Mouse (Mus musculus) retina, adult 2 months (tissue): ENCODE results near the gene Gemin7.

Experiments used
- DNase-seq: peaks from one replicate; pipeline ENCODE4 v3.0.0-alpha.2; 2012; ENCODE audit warnings: low read depth, low spot score

Gene Gemin7

DNA sequence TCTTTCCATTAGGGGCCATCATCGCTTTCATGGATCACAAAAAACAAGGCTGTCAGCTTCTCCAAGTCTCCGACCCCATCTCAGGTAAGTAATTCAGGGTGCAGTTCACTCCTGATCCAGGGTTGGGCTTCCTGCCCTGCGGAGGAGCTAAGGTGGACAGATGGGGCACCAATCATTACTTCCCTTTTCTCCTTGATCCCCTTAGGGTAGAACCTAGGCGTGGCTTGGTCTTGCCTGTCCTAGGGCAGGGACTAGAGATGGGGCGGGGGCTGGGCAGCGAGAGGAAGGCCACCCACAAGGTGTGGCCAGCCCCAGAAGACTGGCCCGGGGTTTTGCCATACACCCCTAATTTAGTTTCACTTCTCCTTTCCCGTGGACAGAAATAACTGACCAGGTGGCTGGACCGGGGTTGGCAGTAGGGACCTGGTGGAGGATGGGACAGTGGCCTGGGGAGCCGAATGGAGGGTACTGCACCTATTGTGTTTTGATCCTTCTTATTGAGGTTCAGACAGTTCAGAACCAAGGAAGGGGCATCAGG lies 551 bp upstream of the Gemin7 start:
- no peak for DNase-seq

DNA sequence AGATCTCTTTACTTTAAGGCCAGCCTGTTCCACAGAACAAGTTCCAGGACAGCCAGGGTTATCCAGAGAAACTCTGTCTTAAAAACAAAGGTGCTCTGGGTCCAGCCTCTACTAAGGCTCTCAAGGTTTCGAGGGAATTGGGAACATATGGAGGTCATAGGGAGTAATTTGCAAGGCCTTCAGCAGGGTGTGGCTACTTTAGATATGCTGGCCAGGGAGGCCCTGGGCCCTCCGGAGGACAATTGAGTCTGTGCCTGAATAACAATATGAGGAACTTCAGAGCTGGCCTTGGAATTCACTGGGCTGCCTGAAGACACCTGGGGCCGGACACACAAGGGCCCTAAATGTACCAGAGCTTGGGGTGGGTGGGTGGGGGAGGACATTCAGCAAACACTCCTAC lies 1.8 kb downstream of the Gemin7 start:
- no peak for DNase-seq

DNA sequence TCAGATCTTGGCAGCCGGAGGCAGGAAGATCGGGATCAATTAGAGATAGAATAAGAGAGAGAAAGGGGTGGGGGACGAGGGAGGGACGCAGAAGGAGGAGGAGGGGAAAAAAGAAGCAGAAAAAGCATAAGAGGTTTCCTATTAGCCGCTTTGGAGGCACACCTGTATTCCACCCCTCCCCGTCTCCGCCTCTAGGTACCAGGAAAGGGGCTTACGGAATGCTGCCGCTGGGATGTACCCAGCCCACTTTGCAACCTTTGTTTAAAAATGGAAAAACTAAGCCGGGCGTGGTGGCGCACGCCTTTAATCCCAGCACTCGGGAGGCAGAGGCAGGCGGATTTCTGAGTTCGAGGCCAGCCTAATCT lies 3.6 kb downstream of the Gemin7 start:
- no peak for DNase-seq

DNA sequence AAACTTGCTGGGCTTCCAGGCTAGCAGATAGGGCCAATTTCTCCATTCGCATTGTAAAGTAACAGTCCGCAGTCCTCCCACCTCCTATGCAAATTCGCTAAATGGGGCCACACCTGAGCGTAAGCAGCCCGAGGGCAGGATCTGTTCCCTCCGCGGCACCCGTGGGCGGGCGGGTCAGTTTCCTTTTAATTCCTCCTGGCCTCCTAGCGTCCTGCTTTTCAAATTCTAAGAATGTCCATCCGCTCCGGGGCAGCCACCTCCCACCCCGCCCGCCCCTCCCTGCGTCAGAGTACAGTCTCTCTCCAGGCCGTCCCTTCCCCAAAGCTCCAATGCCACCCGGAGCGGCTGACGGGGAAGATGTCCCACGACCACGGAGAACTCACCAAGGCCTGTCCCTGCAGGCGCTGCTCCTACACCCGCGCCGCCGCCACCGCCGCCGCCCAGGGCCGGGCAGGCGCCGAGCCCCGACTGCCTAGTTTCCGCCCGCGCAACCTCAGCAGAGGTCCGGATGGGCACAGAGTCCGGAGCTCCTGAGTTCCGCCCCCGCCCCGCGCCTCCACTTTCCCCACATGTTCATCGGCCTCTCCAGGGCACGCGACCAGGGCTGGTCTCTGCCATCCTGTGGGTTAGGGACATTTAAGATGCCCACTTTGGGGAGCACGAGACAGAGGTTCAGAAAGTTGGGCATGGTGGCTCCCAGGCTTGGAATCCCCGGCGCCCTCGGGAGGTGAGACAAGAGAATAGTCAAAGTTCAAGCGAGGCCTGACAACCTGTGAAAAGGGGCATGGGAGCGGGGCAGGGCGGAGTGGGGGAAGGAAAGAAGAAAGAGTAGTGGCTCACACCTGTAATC lies 4.2 kb downstream of the Gemin7 start:
- DNase-seq = peak; percentile 73

DNA sequence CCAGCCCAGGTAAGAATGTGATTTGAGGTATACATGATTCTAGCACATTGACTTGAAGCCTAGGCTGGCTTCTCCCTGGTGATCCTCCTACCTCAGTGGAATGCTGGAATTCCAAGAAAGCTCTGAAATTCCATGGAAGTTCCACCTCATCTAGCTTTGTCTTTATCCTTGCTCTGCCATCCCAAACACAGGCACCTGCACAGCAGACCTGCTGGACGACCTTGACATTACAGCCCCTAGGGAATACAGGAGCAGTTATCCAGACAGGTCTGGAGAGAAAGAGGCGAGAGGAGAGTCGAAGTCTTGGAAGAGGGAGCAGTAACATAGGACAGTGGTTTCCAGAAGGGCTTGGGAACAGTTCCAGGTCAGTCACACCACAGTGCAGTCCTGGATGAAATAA lies 7.7 kb downstream of the Gemin7 start:
- no peak for DNase-seq

DNA sequence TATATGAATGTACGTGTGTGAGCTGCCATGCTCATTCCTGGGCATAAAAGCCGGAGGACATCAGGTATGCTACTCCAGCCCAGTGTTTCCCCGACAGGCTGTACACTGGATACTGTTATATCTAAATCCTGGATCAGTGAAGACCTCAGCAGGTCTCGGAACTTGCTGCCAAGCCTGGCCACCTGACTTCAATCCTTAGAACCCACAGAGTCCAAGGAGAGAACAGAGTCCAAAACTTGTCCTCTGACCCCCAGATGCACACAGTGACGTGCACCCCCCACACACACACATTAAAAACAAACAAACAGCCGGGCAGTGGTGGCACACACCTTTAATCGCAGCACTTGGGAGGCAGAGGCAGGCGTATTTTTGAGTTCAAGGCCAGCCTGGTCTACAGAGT lies 10.0 kb downstream of the Gemin7 start:
- DNase-seq = no peak

DNA sequence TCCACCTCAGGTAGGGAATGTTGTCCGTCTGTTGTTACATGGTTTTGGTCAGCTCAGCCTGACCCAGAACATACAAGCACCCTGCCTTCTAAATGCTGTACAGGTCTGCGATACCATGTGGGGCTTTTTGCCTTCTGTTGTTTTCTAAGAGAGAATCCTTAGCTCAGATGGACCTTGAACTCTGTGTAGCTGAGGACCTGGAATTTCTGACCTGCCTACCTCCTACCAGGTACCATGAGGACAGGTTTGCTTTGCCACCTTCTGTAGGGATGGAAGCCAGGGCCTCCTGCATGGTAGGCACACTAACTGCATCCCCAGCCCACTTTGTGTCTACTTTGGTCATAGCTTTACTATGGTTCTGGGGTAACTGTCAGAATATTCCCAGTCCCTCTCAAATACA lies 11.6 kb downstream of the Gemin7 start:
- DNase-seq = no peak

DNA sequence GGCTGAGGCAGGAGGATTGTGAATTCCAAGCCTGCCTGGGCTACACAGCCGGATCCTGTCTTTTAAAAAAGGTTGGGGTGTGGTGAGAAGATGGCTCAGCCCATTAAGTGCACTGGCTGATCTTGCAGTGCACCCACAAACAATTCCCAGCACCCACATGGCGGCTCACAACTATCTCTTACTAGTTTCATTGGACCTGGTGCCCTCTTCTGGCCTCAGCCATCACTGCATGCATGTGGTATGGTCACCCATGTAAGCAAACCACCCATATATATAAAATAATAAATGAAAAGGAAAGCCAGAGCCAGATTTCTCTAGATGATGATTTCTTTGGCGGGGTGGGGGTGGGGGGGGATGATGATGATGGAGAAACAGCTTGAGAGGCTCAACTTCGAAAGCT lies 12.9 kb downstream of the Gemin7 start:
- no peak for DNase-seq

DNA sequence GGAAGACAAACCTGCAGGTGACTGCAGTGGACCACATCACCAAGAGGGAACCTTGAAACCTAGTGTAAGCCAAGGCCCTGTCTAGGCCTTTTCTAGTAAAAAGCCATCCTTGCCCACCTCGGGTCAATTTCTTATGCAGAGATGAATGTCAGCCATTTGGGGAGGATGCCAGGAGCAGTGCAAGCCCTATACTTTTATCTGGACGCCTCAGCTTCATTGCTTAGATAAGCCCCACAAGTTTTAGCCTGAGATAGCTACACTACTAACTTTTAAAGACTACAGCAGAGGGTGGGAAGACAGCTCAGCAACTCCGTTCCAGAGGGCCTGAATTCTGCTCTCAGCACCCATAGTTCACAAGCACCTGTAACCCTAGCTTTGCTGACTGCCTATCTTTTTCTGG lies 13.5 kb downstream of the Gemin7 start:
- DNase-seq = no peak

DNA sequence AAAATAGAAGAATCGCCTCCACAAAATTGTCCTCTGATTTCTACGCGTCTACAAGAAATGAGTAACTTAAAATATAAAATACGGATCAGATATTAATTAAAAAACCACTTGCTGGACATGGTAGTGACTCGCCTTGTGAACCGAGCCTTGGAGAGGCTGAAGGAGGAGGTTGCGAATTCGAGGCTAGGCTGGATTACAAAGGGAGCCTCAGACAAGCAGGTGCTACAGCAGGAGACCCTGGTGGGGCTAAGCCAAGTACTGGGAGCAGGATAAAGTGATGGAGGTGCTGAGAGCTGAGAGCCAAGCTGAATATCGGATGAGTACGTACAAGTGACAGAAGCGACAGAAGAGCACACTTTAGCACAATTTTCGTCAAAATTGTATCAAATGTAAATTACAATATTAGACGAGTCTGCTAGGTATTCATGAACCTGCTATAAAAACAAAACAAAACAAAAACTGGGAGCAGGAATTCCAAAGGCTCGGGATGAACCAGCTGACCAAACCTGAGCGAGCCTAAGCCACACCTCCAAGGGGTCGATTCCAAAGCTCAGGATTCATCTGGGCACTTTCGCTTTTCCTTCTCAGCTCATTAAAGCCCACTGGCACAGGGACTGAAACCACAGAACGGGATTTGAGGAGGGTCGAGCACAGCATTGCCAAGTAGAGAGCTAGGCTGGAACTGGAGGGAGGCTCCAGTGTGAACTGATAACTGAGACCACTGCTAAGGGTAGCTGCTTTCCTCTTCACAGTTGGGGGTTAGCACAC lies 14.6 kb downstream of the Gemin7 start, which contains the start of gene Ppp1r37:
Ppp1r37 (minus strand) TSS at position 434 of the 768 bp plus-strand sequence.
- peak; percentile 26 for DNase-seq

DNA sequence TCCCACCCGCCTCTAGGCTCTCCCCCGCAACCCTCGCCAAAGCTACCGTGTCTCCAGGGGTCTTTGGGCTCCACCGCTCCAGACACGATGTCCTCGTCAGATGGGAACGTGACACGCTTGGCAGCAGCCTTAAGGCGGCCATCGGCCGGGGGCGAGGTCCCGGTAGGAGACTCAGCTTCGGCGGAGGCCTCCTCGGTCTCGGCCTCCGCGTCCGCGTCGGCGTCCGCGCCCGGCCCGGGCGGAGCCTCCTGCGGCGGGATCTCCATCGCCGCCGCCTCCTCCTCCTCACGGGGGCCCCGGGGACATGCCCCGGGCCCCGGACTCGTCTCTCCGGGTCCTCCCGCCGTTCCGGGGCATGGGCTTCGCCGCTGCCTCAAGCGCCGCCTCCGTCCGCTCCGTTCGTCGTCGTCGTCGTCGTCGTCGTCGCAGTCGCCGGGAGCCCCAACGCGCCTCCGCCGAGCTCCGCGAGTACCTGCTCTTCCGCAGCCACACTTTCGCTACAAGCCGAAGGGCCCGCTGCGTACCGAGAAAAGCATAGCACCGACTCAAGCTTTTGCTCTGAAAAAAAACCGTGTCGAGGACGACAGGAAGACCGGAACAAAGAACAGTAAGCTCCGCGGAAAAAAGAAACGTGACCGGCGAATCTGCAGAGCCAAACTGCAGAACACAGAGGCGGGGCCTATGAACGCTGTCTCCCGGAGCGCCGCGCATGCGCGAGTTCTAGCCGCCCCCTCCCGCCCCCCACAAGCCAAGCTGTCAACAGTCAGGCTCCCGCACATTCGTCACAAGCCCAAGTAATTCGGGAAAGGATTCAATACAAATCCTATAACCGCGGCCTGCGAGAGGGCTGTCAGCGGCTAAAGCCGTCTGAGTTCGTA lies 15.4 kb downstream of the Gemin7 start:
- peak; percentile 97 for DNase-seq

DNA sequence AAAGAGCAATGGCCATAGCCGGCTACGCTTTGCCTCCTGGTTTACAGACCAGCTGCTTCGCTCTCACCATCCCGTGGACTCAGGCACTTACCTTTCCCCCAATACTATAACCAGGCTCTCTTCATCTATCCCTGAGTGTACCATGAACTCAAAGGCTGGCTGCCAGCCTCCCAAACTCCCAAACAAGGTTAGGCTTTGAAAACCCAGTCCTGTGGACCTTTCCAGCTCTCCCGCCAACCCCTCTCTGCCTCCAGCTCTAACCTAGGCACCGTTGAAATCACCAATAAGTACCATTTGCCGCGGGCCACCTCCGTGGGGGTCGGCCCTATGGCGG lies 16.0 kb downstream of the Gemin7 start:
- DNase-seq = no peak

DNA sequence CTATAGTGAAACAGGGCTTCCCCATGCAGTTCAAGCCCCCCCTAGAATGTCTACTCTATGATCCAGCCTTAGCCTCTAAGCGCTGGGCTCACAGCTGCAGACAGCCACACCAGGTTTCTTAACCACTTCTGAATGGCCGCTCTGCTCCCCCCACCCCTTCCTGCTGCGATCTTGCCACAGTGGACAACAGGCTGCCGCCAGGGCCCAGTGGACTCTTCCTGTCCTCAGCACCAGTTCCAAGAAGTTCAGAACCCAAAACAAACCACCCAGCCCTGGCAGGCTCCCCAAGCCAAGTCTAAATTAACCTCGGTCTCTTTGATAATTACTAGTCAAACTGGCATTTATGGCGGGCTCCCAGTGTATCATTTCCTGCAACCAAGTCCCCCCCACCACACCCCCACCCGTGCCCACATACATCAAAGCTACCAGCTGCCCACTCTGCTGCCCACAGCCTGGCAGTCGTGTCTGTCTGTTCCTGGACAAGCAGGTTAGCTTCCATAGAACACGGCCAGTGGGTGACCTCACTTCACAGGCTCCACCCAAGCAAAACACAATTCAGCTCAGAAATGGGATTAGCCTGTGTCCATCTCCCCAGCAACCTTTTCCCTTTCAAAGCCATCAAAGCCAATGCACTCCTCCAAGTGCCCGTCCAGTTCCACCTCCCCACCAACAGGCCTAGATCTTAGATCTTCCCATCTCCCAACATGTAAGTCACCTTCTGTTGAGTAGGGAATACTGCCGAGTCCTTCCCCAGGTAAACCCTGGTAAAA lies 16.7 kb downstream of the Gemin7 start:
- no peak for DNase-seq

DNA sequence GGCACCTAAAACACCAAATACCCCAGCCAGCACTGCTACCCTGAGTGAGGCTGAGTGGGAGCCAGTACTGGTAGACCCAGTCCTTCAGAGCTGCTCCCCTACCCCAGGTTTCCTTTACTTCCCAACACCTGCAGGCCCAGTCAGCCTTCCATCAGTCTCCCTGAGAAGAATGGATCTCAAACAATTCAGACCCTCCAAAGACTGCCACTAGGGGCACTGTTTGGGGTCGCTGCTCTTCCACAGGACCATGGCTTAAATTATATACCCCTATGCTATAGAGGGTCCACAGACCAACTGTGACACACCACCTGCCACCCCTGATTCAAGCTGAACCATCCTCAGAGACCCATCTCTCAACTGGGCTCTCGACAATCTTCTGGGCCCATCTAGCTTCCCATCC lies 18.4 kb downstream of the Gemin7 start:
- no peak for DNase-seq

DNA sequence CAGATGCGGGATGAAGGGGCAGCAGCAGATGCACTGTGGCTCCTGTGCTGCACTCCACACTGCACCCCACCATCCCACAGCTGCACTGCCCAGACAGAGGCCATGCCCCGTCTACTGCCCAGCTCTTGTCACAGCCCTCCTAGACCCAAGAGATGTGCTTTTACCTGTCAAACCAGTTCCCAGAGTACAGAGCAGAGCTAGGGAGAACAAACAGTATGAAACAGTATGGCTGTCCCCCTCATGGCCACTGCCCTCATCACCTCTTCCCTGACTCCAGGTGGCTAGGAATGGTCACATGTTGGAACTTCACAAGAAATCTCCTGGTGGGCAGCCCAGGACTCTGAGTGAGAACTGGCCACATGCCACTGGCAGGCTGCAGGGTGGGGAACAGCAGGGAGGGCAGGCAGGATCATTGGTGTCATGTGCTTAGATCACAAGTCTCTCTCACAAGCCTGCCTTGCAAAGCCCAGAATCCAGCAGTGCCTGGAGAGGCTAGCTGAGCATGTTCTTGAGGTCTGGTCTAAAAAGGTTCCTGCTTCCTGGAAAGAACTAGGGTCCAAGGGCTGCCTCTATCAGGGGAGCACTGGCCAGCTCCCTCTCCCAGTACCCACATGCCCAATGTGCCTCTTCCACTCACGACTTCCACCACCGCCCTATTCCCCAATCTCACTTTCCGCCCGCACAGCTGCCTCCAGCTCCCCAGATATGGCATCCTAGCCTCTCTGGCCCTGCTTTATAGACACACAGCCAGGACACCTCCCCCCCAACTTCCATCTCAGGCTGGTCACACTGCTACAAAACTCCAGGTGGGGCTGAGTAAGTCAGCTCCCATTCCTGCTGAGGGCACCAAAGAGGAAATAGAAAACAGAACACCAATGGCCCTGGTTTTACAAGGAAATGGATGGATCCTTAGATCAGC lies 19.2 kb downstream of the Gemin7 start:
- DNase-seq = no peak

DNA sequence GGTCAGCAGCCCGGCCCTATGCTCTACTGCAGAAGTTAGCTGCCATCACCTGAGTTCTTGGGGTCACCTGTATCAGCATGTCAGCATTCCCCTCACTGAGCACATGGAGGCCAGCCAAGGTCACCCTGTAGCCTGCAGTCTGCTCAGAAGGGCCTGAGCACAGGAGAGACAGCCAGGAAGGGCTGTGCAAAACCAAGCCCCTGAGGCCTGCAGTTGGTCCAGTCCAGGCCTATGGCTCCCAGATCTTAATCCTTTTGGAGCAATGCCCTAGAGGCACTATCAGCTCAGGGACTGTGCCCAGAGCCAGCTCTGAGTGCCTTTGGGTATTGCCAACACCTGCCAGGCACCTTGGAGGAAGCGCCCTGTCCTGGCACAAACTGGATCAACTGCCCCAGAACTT lies 20.3 kb downstream of the Gemin7 start:
- no peak for DNase-seq

DNA sequence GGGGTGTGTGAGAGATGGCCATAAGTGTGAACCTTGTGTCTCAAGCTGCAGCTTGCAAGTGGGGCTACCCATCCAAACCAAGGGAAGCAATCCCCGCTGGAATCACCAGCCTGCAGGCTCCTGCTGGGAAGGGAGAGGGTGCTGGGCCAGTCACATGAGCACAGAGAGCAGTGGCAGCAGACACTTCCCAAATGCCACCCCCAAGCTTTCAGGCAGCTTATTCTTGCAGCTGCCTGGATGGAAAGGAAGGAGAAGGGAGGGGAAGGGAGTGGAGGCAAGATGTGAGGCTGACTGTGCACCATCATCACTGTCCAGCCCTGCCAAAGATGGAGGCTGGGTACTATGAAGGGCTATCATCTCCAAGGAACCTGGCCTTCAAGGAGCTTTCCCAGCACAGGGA lies 23.2 kb downstream of the Gemin7 start:
- DNase-seq = no peak

DNA sequence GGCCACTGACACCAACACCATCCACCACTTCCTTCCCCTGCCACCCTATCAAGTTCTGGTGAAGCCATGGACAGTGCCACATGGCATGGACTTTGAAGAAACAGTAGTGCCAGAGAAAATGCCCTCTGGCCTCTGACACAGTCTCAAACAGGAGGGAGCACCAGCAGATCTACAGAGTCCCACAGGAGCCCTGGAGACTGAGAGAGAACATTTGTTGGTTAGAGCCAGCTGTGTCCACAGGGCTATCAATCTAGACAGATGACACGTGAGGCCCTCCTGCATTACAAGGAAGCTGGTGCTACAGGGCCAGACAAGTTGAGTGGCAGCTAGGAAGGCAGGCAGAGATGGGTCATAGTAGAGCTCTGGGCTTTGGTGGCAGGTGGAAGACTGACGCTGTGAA lies 25.0 kb downstream of the Gemin7 start:
- DNase-seq = no peak

DNA sequence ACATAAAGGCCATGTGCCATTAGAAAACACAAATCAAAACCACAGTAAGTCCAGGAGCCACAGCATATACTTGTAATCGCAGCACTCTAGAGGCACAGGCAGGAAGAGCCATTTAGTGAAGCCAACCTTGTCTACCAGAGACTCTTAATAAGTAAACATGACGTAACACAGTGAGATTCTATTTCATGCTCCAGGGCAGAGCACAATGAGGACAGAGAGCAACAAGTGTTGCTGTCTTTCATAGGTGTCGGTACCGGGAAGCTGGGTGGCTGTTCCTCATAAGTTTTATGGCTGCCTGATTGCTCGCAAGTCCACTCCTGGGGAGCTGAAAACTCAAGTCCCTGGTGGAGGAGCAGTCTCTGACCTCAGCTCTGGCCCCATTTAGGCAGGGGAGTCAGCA lies 25.8 kb downstream of the Gemin7 start:
- DNase-seq = no peak

DNA sequence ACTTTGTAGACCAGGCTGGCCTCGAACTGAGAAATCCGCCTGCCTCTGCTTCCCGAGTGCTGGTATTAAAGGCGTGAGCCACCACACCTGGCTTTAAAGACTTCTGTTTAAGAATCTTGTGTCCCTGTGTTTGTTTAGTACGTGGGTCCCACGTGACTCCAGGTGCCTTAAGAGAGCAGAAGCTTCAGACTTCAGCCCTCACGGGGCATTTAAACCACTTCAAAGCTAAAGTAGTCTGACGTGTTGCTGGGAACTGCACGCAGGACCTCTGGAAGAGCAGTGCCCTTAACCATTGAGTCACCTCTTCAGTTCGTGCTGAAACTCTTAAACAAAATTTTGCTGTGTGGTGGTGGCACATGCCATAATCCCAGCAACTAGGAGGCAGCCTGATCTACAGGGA lies 28.0 kb downstream of the Gemin7 start:
- DNase-seq = no peak
